Mouse (Mus musculus): Measurements from ENCODE around the gene Tpsb2.
A peak's percentile ranks its signal among the peaks of the same experiment; 100 is the strongest.

The Tpsb2 gene

DNA sequence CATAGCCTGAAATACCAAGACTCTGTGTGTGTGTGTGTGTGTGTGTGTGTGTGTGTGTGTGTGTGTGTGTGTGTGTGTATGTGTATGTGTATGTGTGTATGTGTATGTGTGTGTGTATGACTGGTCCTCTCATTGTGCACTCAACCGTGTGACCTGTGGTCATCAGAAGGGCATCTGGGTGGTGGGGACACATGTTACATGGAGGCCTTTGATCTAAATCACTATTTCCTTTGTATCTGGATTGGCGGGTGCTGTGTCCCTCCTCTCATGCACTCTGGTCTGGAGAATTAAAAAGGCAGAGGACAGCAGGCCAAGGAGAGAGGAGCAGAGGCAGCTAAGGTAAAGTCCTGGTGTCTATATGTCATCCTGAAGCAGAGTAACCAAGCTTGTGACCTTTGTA lies at the start of gene Tpsb2:
TSS of gene Tpsb2 (plus strand) at position 301 of the 400 bp plus-strand sequence.
- no peak for DNase-seq

DNA sequence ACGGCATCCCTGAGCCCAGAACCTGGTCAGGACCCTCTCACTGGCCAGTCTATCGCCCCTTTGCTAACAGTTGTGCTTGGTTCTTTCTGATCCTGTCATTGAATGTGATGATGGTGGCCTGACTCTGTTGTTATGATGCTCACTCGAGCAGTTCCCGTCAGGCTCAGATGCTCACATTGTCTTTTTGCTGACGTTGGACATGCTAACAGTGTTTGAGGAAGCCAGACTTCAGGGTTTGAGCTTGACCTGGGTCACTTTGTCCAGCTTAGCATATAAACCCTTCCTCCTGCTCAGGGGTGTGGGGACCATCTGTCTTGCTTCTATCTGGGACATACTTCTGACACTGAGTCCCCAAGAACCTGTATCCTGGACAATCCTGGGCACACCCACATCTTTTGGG lies 47.8 kb upstream of the Tpsb2 start, which contains the start of gene Prss29:
TSS of gene Prss29 (plus strand) at position 301 of the 400 bp plus-strand sequence.
- DNase-seq: no peak

DNA sequence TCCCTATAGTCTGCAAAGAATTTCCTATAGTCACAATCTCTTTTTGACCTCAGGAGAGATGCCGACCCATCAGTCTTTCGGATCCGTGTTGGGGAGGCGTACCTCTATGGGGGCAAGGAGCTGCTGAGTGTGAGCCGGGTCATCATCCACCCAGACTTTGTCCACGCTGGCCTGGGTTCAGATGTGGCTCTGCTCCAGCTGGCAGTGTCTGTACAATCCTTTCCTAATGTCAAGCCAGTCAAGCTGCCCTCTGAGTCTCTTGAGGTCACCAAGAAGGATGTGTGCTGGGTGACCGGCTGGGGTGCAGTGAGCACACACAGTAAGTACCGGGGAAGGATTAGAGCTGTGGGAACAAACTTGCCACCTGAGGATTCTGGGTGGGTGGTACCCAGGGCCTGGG lies 45.3 kb upstream of the Tpsb2 start:
- DNase-seq: no peak

GRCm38 (mm10) chr17:25322930-25323329 lies 43.2 kb upstream of the Tpsb2 start:
- no peak for DNase-seq

GRCm38 (mm10) chr17:25332321-25332720 lies 33.8 kb upstream of the Tpsb2 start:
- no peak for DNase-seq

DNA sequence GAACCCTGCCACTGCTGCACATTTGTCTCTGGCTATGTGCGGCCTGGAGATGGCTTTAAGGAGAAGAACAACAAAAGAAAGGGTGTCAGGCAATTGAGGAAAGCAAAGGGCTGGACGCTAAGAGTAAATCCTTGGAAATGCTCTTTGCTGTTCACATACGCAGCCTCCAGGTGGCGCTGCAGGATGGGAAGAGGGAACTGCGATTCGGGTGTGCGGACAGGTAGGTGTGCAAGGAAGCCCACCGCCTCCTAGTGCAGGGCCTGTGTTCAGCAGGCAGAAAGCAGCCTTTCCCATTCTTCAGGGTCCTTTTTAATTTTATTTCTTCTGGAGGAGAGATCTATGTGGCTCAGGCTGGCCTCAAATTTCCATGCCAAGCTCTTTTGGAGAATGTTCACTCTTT lies 32.2 kb upstream of the Tpsb2 start:
- peak; percentile 82 for DNase-seq

DNA sequence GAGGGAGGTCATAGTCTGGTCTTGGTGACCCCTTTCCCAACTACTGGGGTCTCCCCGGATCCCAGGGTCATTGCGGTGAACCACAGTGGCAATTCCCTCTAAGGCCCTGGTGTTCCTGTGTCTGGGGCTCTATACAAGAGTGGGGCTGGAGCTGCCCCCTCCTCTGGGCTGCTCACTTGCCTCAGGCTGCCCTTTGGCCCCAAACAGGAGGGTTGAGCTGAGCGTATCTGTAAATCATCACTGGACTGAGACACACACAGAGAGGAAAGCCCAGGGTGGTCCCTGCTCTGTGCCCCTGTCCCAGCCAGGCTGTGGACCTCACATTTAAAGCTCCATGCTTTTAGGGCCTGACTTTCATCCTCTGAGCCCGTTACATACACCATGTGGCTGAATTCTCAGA lies 27.9 kb upstream of the Tpsb2 start:
- DNase-seq: no peak

DNA sequence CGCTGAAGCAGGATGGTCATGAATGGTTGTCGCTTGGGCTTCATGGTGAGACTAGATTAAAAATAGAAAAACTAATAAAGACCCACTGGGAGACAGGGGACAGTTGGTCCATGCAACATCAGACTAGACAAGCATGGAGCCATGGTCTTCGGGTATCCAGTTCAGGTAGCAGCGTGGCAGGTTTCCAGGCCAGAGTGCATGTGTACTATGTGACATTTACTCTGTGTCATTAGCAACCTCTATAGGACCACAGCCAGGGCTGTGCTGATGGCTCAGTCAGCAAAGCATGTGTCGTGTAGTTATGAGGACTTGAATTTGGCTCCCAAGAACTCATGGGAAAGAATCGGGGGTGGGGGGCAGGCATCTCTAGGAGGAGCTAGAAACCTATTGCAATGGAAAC lies 26.1 kb upstream of the Tpsb2 start:
- DNase-seq: no peak

- DNase-seq: no peak
Measured at GRCm38 (mm10) chr17:25341490-25341889, 24.6 kb upstream of the Tpsb2 start.

GRCm38 (mm10) chr17:25345462-25345861 lies 20.6 kb upstream of the Tpsb2 start, which contains the start of gene Tpsab1:
Gene Tpsab1 (minus strand): TSS chr17:25345562.
- no peak for DNase-seq

DNA sequence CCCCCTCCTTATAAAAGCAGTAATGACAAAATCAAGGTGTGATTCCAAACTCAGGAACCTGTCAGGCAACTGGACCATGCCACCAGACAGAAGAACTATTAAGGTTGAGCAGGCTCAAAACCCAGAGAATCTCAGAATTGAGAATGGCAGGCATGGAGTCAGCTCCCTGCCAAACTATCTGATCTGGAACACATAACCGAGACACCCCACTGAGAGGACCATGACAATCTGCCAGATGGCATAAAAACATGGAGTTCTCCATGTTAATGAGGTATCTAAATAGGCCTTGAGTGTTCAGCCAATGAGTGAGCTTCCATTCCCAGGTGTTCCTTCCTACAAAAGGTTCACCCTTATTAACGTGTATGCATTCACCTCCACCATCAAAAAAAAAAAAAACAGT lies 4.8 kb upstream of the Tpsb2 start:
- DNase-seq: no peak

GRCm38 (mm10) chr17:25363726-25364125 lies 2.4 kb upstream of the Tpsb2 start:
- DNase-seq: peak; percentile 53

- DNase-seq: peak; percentile 8
Measured at GRCm38 (mm10) chr17:25368973-25369372, 2.9 kb downstream of the Tpsb2 start, which contains the start of gene Tpsg1. Gene Tpsg1 (plus strand): TSS chr17:25369273.

- DNase-seq: no peak
Measured at GRCm38 (mm10) chr17:25372491-25372890, 6.4 kb downstream of the Tpsb2 start.

- DNase-seq: peak; percentile 44
Measured at GRCm38 (mm10) chr17:25374011-25374410, 7.9 kb downstream of the Tpsb2 start.

DNA sequence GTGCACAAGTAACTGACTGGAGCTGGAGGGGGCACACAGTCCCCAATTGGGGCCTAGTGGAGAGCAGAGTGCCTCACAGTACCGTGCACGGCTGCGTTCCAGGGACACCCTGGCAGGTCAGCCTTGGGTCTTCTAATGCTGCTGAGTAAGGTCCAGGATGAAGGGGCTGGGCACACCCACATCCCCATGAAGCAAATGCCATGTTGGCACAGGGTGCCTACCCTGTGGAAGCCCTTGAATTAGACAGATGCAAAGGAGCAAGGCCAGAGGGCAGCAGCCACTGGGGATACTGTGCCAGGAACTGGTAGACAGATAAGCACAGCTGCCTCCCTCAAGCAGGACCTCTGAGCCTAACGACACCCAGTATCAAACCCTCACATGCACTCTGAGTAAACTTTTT lies 28.4 kb downstream of the Tpsb2 start:
- no peak for DNase-seq

DNA sequence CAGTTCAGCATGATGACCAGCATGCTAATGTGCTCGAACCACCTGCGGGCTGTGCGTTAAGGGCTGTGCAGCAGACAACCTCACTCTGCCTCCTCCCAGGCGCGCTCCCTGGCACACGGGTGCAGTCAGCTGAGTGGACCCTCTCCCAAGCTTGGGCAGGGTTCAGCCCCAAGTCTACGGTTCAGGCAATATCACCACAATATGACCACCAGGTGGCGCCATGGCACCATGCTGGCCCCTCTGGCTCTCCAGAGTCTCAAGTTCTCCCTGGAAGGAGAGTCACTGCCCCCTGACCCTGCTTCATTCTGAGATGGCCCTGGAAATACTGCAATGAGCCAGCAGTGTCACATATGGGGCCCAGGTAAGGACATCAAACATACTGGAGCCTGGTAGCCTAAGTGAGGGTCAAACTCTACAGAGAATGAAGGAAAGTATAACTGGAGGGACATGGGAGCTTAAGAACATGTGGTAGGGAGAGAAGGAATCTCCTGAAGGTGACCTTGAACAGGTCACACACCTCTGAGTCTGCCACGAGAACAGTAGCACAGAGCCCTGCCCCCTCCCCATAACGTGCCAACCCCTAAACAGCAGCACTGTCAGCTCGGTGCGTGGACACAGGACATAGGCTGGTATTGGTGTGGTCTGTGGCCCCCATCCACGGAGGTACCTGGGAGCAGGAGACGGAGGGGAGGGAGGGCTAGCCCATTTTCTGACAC lies 31.9 kb downstream of the Tpsb2 start:
- peak; percentile 89 for DNase-seq

GRCm38 (mm10) chr17:25398520-25398838 lies 32.4 kb downstream of the Tpsb2 start:
- peak; percentile 71 for DNase-seq

GRCm38 (mm10) chr17:25400443-25400842 lies 34.3 kb downstream of the Tpsb2 start:
- peak; percentile 67 for DNase-seq

DNA sequence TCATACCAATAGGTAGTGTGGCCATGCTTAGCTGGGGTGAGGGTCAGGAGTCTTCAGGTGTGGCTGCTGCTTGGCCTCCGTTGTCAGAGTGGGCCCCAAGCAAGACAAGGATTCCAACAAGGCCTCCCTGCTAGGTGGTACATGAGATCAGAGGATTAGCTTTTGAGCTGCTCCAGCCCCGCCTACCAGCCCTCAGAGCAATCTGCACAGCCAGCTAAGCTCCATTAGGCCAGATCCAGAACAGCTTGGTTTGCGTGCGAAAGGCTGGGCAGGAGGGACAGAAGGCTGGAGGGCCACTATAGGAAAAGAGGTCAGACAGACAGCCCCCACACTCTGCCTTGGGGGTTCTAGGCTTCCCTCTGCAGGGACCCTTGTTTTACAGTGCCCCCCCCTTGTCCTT lies 35.4 kb downstream of the Tpsb2 start:
- peak; percentile 87 for DNase-seq

GRCm38 (mm10) chr17:25402224-25402623 lies 36.1 kb downstream of the Tpsb2 start:
- DNase-seq: no peak

DNA sequence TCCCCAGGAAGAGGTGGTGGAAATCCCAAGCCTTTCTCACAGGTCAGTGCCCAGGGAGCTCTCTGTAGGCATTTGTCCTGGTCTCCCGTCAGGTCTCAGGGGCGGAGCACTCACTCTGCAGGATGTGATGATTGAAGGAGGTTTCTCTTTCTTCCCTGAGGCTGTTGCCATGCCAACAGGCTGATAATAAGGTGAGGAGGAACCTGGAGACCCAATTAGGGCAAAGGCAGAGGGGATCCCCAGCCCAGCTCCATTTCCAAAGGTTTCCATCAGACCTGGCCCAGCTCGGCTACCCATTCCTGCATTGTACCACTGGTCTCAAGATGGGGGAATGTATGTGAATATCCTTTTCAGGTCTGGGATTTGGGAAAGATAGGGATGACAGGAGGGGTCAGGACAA lies 38.1 kb downstream of the Tpsb2 start:
- peak; percentile 44 for DNase-seq

DNA sequence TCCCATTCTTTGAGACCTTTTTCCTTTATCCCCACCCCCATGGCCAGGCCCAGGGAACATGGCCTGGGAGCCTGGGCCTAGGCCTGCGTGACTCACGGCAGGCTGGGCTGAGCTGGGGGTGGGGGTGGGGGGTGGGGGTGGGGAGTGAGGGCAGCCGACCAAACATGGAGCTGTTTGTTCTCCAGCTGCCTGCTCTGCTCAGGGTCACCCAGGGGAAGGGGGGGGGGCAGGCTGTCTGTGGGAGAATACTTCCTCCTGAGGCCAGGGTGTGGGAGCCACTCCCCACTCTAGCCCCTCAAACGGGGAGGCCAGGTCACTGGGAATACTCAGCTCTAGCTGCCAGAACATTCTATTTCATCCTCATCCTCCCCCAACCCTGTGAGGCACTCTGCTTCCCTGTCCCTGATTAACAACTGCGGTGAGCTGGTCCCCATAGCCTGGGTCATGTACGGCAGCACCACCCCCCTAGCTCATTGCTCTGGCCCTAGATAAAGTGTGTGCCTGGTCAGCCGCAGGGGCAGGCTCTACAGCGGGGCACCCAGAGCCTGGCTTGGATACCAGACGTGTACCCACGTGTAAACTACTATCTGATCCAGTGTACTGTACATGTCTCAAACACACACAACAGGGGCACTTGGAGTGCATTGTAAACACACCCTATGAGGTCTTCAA lies 39.3 kb downstream of the Tpsb2 start:
- DNase-seq: peak; percentile 70

DNA sequence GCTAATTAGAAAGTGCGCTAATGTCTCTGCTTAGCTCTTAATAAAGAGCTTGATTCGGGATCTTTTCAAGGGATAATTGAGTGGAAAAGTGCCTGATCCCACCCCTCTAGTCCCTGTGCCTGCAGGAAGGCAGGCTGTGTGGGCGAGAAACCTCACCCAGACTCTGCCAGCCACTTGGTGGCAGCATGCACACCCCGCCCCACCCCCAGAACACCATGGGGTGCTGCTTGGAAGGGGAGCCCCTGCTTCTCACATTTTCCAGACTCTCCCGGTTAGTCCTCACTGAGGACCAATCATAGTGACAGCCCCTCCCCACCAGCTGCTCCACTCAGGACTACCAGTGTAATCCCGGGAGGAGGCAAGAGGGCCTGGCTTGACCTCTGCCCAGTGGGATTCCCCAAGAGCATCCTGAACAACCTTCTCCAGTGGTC lies 39.9 kb downstream of the Tpsb2 start:
- peak; percentile 81 for DNase-seq
